Mouse (Mus musculus): ENCODE data around the gene Trim65. TPM values are rescaled to one million over a fixed set of nuclear protein-coding genes. Genes with fewer than 3 reads are reported as not detected.

Gene Trim65
- polyA plus RNA-seq (2015; fragmentation: Nextera tagmentation; extraction: Ambion mirVana): 3.1 and 3.3 TPM in 2 replicates

- under 1% methylated on average over 68 of the region's 69 CpGs for WGBS
- H3K9me3 ChIP-seq (replicated peaks; ENCODE audit: low read length): no peaks in the 10 kb centered on the region
- peaks cover 11% of the 10 kb centered on the region for H3K4me1 ChIP-seq (replicated peaks; ENCODE audit: insufficient read depth, low read length)
- peak; percentile 95 for DNase-seq (ENCODE audit: low spot score)
- peak within 1 kb of the TSS; percentile 72 for H3K4me2 ChIP-seq (ENCODE audit: low read length)
- no peaks in the 10 kb centered on the region for H3K27me3 ChIP-seq (ENCODE audit: insufficient read depth, low read length)
- H3K27ac ChIP-seq: peak within 1 kb of the TSS; percentile 91
- peak; percentile 80 for ATAC-seq (replicated peaks; ENCODE audit: low FRiP score, low read depth)
- TF ChIP-seq CTCF (IDR thresholded peaks at IDR 0.05; ENCODE audit: low read depth): peak; percentile 99
- H3K9ac ChIP-seq (ENCODE audit: low read depth, low read length): peak within 1 kb of the TSS; percentile 59
- peaks cover 10% of the 10 kb centered on the region; the same call in 1 of the 2 replicates for H3K36me3 ChIP-seq (ENCODE audit: insufficient read depth, low read length)
- peak within 1 kb of the TSS; percentile 47 for H3K4me3 ChIP-seq (replicated peaks; ENCODE audit: low read depth, low read length)
These were observed at the start of gene Trim65 for GRCm38 (mm10) chr11:116130488-116131205. Gene Trim65, minus strand, starts transcription at chr11:116131128.

DNA sequence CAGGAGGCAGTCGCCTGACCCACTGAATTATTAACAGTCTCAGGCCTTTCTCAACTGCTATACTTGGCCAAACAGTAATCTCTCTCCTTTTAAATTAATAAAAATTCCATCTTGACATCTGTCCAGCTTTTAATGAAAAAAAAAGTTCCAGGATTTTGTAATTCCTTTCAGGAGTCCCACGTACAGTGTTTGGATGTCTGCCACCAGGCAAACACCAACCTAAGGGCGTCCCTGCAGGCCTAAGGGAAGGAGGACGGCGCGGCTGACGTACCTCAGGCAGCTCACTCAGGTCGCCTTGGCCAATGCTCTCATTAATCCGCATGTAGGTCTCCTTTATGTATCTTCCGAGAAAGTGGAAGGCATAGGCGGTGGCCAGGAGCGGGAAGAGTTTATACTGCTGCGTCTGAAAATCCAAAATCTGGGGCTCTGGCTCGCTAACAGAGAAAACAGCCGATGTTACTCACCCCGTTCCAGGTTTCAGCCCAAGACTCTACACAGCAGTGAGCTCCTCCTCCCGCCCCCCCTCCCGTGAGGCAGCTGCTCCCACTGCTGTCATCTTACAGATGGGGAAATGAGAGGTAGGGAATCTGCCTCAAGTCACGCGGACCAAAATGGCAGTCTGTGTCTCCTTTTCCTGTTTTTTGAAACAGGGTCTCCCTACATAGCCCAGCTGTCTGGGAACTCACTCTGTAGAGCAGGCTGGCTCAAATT lies 47.6 kb upstream of the Trim65 start:
- H3K9me3 ChIP-seq (replicated peaks; ENCODE audit: low read length): no peaks in the 10 kb centered on the region
- no peak for DNase-seq (ENCODE audit: low spot score)
- H3K4me3 ChIP-seq (replicated peaks; ENCODE audit: low read depth, low read length): no peak overlapping the region
- no peak overlapping the region for H3K9ac ChIP-seq (ENCODE audit: low read depth, low read length)
- H3K36me3 ChIP-seq (ENCODE audit: insufficient read depth, low read length): peaks cover 45% of the 10 kb centered on the region
- WGBS: 86% methylated on average over 20 of the region's 20 CpGs
- no peak overlapping the region for H3K27ac ChIP-seq
- no peak for ATAC-seq (replicated peaks; ENCODE audit: low FRiP score, low read depth)
- H3K4me1 ChIP-seq (replicated peaks; ENCODE audit: insufficient read depth, low read length): no peaks in the 10 kb centered on the region
- no peaks in the 10 kb centered on the region for H3K27me3 ChIP-seq (ENCODE audit: insufficient read depth, low read length)
- H3K4me2 ChIP-seq (ENCODE audit: low read length): no peak overlapping the region
- no peak for TF ChIP-seq CTCF (IDR thresholded peaks at IDR 0.05; ENCODE audit: low read depth)

GRCm38 (mm10) chr11:116176010-116176409 lies 45.1 kb upstream of the Trim65 start:
- peak overlapping the region; percentile 88 for H3K27ac ChIP-seq
- DNase-seq (ENCODE audit: low spot score) (no peak), ATAC-seq (replicated peaks; ENCODE audit: low FRiP score, low read depth) (no peak)
- WGBS: 71% methylated on average over 7 of the region's 7 CpGs
- H3K36me3 ChIP-seq (ENCODE audit: insufficient read depth, low read length): peaks cover 54% of the 10 kb centered on the region
- H3K9me3 ChIP-seq (replicated peaks; ENCODE audit: low read length): no peaks in the 10 kb centered on the region
- H3K4me1 ChIP-seq (replicated peaks; ENCODE audit: insufficient read depth, low read length): no peaks in the 10 kb centered on the region
- H3K4me3 ChIP-seq (replicated peaks; ENCODE audit: low read depth, low read length): no peak overlapping the region
- no peaks in the 10 kb centered on the region for H3K27me3 ChIP-seq (ENCODE audit: insufficient read depth, low read length)
- H3K4me2 ChIP-seq (ENCODE audit: low read length): no peak overlapping the region
- TF ChIP-seq CTCF (IDR thresholded peaks at IDR 0.05; ENCODE audit: low read depth): no peak
- H3K9ac ChIP-seq (ENCODE audit: low read depth, low read length): no peak overlapping the region

- 53% methylated on average over 22 of the region's 22 CpGs for WGBS
- peak overlapping the region; percentile 88 for H3K27ac ChIP-seq
- H3K9me3 ChIP-seq (replicated peaks; ENCODE audit: low read length): no peaks in the 10 kb centered on the region
- TF ChIP-seq CTCF (IDR thresholded peaks at IDR 0.05; ENCODE audit: low read depth): no peak
- H3K4me1 ChIP-seq (replicated peaks; ENCODE audit: insufficient read depth, low read length): no peaks in the 10 kb centered on the region
- H3K9ac ChIP-seq (ENCODE audit: low read depth, low read length): peak overlapping the region; percentile 35; the same call in 1 of the 2 replicates
- no peak overlapping the region for H3K4me3 ChIP-seq (replicated peaks; ENCODE audit: low read depth, low read length)
- peaks cover 47% of the 10 kb centered on the region for H3K36me3 ChIP-seq (ENCODE audit: insufficient read depth, low read length)
- no peaks in the 10 kb centered on the region for H3K27me3 ChIP-seq (ENCODE audit: insufficient read depth, low read length)
- ATAC-seq (replicated peaks; ENCODE audit: low FRiP score, low read depth) (peak; percentile 88), DNase-seq (ENCODE audit: low spot score) (peak; percentile 28)
- H3K4me2 ChIP-seq (ENCODE audit: low read length): no peak overlapping the region
These were observed 44.0 kb upstream of the Trim65 start for GRCm38 (mm10) chr11:116174775-116175448.

DNA sequence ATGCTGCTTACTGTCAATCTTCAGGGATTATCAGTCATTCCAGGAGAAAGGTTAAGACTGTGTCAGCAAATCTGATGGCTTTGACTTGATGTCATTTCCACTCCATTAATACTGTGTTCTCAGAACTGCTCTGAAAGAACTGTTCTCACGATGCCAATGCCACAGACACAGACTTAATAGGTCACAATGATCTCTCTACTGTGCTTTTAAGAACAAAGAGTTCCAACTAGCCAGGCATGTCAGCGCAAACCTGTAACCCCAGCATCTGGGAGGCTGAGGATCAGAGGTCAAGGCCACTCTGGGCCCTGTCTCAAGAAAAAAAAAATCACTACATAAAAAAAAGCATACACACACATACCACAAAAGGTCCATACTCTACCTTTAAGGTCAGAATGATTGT lies 41.0 kb upstream of the Trim65 start:
- no peaks in the 10 kb centered on the region for H3K9me3 ChIP-seq (replicated peaks; ENCODE audit: low read length)
- 67% methylated on average over 2 of the region's 2 CpGs for WGBS
- H3K9ac ChIP-seq (ENCODE audit: low read depth, low read length): no peak overlapping the region
- TF ChIP-seq CTCF (IDR thresholded peaks at IDR 0.05; ENCODE audit: low read depth): no peak
- no peak for DNase-seq (ENCODE audit: low spot score)
- peak overlapping the region; percentile 73; the same call in 1 of the 2 replicates for H3K27ac ChIP-seq
- no peak overlapping the region for H3K4me2 ChIP-seq (ENCODE audit: low read length)
- H3K36me3 ChIP-seq (ENCODE audit: insufficient read depth, low read length): peaks cover 27% of the 10 kb centered on the region; the same call in 1 of the 2 replicates
- peaks cover 2% of the 10 kb centered on the region for H3K4me1 ChIP-seq (replicated peaks; ENCODE audit: insufficient read depth, low read length)
- no peak for ATAC-seq (replicated peaks; ENCODE audit: low FRiP score, low read depth)
- H3K27me3 ChIP-seq (ENCODE audit: insufficient read depth, low read length): no peaks in the 10 kb centered on the region
- no peak overlapping the region for H3K4me3 ChIP-seq (replicated peaks; ENCODE audit: low read depth, low read length)
